Mouse (Mus musculus): ENCODE results near the gene Dus3l.

The Dus3l gene

DNA sequence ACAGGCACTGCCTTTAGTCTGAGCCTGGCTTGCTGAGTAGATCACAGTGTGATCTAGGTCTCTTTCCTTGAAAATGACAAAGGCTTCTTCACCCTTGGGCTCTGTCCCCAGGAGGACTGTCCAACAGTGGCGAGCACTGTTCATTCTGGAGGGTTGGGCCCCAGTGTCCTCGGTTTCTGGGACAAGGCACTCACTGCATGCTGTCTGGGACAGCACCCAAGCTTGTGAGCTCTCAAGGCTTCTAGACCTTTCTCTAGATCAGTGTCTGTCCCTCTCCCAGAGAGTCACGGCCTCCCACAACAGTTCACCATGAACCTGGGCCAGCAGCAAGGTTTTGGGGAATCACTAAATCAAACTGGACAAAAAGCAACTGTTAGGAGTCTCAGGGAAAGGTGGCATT, 28.0 kb downstream of the Dus3l start:
- no peak for DNase-seq (ENCODE audit: low spot score)

DNA sequence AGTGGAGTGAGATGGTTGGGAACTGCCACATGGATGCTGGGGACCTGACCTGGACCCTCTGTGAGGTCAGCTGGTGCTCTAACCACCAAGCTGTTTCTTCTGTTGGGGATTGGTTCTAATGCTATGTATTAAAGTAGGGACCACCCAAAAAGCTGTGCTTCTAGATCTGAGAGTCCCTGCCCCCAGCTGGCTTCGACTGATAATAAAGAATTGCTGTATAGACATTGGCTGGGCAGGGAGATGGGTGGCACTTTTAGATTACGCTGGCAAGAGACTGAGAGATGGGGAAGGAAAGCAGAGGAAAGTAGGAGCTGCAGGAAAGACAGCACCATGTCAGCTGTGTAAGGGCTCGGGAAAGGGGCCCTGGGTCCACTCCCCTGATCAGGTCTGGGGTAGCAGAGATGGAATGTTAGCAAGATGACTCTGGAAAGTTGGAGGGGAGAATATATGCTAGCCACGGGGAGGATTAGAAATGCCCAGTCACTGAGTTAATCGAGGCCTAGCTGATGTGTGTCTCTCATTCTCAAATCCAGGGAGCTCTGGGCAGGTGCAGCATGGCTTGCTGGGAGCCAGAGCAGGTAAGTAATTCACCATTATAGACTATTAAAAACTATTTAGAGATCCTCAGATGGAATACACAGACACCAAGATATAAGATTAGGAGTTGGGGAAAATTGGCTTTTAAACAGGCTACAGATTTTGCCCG, 29.2 kb downstream of the Dus3l start:
- DNase-seq (ENCODE audit: low spot score): no peak

DNA sequence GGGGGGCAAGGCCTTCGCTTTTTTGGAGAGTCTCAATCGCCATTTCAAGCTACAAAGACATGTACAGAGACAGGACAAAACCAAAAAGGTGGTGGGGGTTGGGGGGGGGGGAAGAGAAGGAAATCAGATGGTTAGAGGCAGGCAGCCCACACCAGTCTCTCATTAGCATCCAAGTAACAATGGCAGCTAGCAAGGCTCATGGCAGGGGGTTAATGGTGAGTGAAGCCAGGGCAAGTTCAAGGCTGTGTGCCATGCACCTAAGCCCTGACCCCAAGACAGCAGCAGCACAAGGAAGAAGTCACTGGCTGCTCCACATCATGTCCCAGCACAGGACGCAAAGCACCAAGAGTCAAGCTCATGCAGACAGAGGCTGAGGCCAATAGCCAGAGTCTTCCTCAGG, 34.7 kb downstream of the Dus3l start:
- DNase-seq (ENCODE audit: low spot score): no peak

DNA sequence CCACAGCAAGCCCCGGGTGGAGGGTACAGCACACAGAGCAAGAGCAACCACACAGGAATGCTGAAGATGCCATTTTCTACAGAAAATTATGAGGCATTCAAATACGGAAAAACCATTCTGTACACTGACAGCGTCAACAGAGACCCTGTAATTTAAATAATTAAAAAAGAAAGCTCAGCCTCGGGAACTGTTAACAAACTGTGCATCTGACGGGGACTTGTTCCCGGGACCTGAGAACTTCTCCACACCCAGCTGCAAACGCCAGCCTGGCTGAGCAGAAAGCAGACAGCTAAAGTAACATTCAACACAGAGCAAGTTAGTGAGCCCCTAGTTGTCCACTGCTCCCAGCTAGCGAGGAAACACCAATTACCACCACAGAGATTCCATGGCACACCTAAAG, 37.5 kb downstream of the Dus3l start:
- DNase-seq (ENCODE audit: low spot score): no peak

DNA sequence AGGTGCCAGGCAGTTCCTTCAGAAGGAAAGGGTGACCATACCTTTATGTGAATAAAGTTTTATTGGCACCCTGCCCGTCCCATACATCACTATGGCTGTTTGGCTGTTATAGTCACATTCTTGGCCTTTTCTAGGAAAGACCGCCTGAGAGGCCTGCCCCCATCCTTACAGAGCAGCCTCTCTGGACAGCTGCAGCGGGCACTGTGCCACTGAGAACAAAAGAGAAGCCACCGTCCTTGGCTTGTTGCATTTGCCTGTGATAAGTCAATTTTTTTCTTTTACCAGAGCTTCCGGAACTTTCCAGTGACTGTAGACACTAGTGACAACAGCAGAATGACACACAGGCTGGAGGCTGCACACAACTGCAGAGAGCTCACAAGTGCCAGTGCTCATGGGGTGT, 40.4 kb downstream of the Dus3l start:
- DNase-seq (ENCODE audit: low spot score): peak; percentile 62

DNA sequence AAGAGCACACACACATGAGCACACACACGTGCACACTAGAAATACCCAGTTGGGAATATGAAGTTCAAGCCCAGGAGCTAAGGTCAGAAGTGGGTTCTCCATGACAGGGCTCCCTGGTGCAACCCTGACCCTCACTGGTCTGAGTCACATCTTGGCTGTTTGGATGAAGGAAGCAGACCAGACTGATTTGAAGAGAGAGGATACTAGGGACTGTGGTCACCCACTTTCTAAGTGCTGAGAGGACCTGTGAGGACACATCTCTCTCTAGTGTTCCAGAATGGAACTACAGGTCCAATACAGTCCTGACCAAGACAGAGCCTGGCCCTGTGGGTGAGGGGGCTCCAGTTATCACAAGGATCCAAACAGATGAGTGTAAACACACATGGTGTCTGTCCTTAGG, 41.2 kb downstream of the Dus3l start:
- no peak for DNase-seq (ENCODE audit: low spot score)

DNA sequence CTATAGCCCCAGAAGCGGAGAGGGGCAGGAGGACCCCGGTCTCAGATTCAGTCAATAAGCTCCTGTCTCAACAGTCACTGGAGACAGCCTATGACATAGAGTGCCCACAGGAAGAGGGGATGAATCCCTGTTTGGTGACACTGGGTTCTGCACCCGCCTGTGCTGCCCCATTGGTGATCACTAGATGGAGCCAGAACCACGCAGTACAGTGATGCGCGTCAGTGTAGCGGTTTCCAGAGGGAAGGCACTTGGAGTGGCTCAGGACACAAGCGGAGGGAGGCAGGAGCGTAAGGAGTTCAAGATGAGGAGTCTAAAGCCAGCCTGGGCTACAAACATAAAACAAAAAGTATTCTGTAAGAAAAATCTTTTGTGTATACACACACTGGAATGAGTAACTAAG, 44.0 kb downstream of the Dus3l start:
- peak; percentile 61 for DNase-seq (ENCODE audit: low spot score)

DNA sequence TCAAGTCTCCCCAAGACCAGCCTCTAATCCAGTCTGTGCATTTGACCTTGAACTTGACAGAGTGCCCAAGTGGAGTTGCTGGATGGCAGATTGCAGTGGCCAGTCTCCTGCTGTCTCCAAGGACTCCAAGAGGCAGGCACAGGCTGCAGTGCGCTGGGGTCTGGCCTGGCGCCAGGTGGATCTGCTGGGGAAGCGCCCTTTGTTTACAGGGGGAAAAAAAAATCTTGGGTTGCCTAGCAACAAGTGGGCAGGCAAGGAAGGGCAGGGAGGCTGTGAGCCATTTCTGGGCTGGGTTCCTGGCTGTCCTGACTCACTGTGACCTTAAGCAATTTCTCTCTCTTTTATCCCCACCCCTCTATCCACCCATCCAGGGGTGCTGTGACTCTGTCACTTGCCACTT, 45.7 kb downstream of the Dus3l start:
- DNase-seq (ENCODE audit: low spot score): peak; percentile 97

DNA sequence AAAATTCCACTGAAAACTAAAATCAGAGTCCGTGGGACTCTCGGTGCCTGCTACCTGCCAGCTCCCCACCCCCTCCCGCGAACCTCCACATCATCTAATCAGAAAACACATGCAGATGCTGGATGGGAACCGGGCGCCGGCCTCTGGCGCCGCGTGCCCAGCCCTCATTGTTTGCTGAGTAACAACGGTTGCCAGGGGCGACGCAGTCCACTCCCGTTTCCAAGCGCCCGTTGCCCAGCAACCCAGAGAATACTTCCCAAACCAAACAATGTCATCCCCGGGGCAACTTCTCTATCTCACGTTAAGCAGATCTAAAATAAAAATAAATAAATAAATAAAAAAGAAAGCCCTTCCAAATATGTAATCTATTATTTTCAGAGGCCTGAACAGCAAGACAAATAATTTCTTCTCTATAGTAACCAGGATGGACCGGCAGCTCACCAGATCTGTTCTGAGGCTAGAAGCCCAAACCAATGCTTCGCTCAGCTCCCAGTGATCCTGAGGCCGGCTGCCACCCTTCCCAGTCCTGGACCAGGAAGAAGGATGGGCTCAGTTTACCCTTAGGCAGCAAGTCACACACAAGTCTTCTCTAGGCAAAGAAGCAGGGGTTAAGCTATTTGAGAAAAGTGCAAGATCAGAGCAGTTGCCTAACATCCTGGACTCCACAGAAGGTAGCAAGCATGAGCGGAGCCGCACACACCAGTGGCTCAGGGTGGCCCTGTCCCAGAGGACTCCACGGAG, 49.9 kb downstream of the Dus3l start:
- peak; percentile 68 for DNase-seq (ENCODE audit: low spot score)

DNA sequence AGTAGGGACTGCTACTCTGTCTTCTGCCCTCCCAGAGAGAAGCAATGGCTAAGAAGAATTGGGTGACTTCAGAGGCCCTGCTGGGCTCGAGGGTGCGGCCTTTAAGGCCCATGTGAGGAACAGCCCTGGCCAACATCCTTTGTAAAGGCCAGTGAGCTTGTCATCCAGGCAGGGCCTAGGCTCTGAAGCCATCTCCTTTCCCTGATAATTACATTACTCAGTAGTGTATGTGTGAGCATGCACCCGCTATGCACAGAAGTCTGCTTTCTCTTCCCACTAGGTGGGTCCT, 50.4 kb downstream of the Dus3l start:
- DNase-seq (ENCODE audit: low spot score): no peak

DNA sequence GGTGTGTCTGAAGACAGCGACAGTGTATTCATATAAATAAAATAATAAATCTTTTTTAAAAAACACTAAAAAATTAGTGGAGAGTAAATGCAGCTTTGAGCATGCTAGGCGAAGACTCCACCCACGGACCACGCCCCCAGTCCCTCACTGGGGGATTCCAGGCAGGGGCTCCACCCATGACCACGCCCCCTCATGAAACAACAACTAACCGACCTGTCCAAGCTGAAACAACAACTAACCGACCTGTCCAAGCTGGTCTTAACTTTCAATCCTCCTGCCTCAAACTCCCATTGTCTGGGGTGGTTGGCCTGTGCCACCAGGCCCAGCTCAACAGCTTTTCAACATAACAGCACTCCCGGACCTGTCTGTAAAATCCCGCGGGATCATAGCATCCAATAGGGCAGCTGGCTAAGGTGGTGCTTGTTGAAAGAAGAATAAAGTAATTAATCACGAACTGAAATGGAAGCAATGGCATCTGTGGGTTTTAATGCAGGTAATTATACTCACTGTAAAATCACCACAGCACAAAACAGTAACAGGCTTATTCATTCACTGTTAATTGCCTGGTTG, 53.6 kb downstream of the Dus3l start:
- DNase-seq (ENCODE audit: low spot score): no peak

DNA sequence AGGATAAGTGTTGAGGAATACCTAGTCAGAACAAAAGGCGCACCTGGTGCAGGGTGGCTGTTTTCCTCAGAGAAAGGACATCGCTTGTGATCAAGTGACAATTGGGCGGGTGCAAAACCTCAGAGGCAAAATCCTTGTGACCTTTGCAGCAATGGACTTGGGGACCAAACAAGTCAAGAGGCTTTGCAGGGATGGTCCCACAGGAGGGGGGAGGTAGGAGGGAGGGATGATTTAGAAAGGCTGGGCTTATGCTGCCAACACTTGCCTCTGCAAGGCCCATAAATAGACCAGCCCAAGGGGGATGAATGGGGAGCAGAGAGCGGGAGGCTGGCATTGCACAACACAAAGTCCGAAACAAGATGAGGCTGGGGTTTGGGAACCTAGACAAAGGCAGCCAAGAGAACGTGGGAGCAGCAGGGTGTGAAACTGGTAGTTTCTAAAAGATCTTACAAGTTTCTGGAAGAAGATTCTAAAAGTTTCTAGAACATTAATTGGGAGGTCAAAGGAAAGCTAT, 54.5 kb downstream of the Dus3l start:
- no peak for DNase-seq (ENCODE audit: low spot score)

Data from ovary, adult 18-20 months (tissue).